Mouse (Mus musculus) heart, embryonic 16.5 days (tissue): Measurements from ENCODE around the gene H2-M10.2. TPM values are rescaled to one million over a fixed set of nuclear protein-coding genes. Genes with fewer than 3 reads are reported as not detected.
A peak's percentile ranks its signal among the peaks of the same experiment; 100 is the strongest.
"Not testable (repeated sequence)": the region's sequence is repeated elsewhere in the genome, so short reads cannot be mapped to it uniquely, and the experiment has no call there.

Source experiments
- ATAC-seq: fragments of 200-750 bp; cut with Nextera tagmentation; replicated peaks from 2 replicates; pipeline ENCODE4 v1.8.0; 2017; ENCODE audit warnings: moderate number of reproducible peaks; ENCODE audit not compliant: insufficient read depth, low FRiP score; ENCODE audit errors: extremely low read depth
- H3K27ac ChIP-seq: fragments of 300-500 bp; sonication (generic); 2 replicates; pipeline ENCODE4 v1.5.1; 2014; ENCODE audit warnings: mild to moderate bottlenecking, low read length, control low read depth, moderate library complexity
- H3K27me3 ChIP-seq: fragments of 300-500 bp; sonication (generic); 2 replicates; pipeline ENCODE4 v1.6.1; 2014; ENCODE audit warnings: low read length, mixed read lengths; ENCODE audit not compliant: control insufficient read depth, insufficient read depth
- H3K36me3 ChIP-seq: fragments of 300-500 bp; sonication (generic); 2 replicates; pipeline ENCODE4 v1.6.1; 2014; ENCODE audit not compliant: control insufficient read depth, insufficient read depth
- H3K4me1 ChIP-seq: fragments of 300-500 bp; sonication (generic); 2 replicates; pipeline ENCODE4 v1.6.1; 2014; ENCODE audit warnings: low read length, mixed read lengths; ENCODE audit not compliant: control insufficient read depth, insufficient read depth
- H3K4me2 ChIP-seq: fragments of 300-500 bp; sonication (generic); 2 replicates; pipeline ENCODE4 v1.6.1; 2014; ENCODE audit warnings: low read depth, mild to moderate bottlenecking, control low read depth, low read length
- H3K4me3 ChIP-seq: fragments of 300-500 bp; sonication (generic); 2 replicates; pipeline ENCODE4 v1.5.1; 2014; ENCODE audit warnings: mild to moderate bottlenecking, control low read depth, low read length
- H3K9ac ChIP-seq: fragments of 300-500 bp; sonication (generic); 2 replicates; pipeline ENCODE4 v1.6.1; 2014; ENCODE audit warnings: low read length, control low read depth
- H3K9me3 ChIP-seq: fragments of 300-500 bp; sonication (generic); replicated peaks from 2 replicates; pipeline ENCODE4 v1.6.1; 2016; ENCODE audit warnings: low read length; ENCODE audit not compliant: control insufficient read depth
- WGBS: fragments of 180-500 bp; shearing (Covaris S2); extraction: QIAGEN DNeasy Blood & Tissue Kit; methylation state at CpG from one replicate; pipeline ENCODE4 v1.1.7; 2014; 5-methylcytosine and 5-hydroxymethylcytosine counted together
- polyA plus RNA-seq: library from polyadenylated mRNA; unstranded; fragments of >200 nt; fragmentation: Nextera tagmentation; extraction: Ambion mirVana; gene quantifications from 2 replicates; pipeline ENCODE4 v1.2.1, GENCODE M21; 2015

The H2-M10.2 gene
- not detected in 2 replicates for polyA plus RNA-seq

- H3K9me3 ChIP-seq: no peaks in the 10 kb centered on the region; the same call in none of the 2 replicates
- H3K36me3 ChIP-seq: peaks cover 7% of the 10 kb centered on the region; the same call in 1 of the 2 replicates
- H3K27me3 ChIP-seq: no peaks in the 10 kb centered on the region
- H3K4me2 ChIP-seq: no peak within 1 kb of the TSS
- ATAC-seq: no peak
- WGBS: 88% methylated on average over 2 of the region's 2 CpGs
- H3K9ac ChIP-seq: no peak within 1 kb of the TSS
- no peak within 1 kb of the TSS for H3K4me3 ChIP-seq
- H3K27ac ChIP-seq: no peak within 1 kb of the TSS
- no peaks in the 10 kb centered on the region for H3K4me1 ChIP-seq
Observed at GRCm38 (mm10) chr17:36286390-36286789, at the start of gene H2-M10.2. TSS of gene H2-M10.2 (minus strand) at chr17:36286490.

- no peak for ATAC-seq
- no peaks in the 10 kb centered on the region for H3K27me3 ChIP-seq
- no peaks in the 10 kb centered on the region for H3K9me3 ChIP-seq
- no peak within 1 kb of the TSS for H3K27ac ChIP-seq
- H3K4me3 ChIP-seq: no peak within 1 kb of the TSS
- H3K9ac ChIP-seq: no peak within 1 kb of the TSS
- no peak within 1 kb of the TSS for H3K4me2 ChIP-seq
- no peaks in the 10 kb centered on the region for H3K36me3 ChIP-seq
- no peaks in the 10 kb centered on the region for H3K4me1 ChIP-seq
- 87% methylated on average over 4 of the region's 4 CpGs for WGBS
Observed at GRCm38 (mm10) chr17:36326055-36326454, 39.8 kb upstream of the H2-M10.2 start, which contains the start of gene H2-M10.1. TSS of gene H2-M10.1 (minus strand) at chr17:36326155.

GRCm38 (mm10) chr17:36315689-36316253, 29.5 kb upstream of the H2-M10.2 start:
- Histone ChIP-seq H3K4me2 (peak overlapping the region; percentile 96), H3K27ac (no peak overlapping the region), H3K9me3 (no peaks in the 10 kb centered on the region), H3K36me3 (no peaks in the 10 kb centered on the region), H3K4me3 (peak overlapping the region; percentile 66), H3K27me3 (peaks cover 2% of the 10 kb centered on the region; the same call in 1 of the 2 replicates), H3K9ac (peak overlapping the region; percentile 46; the same call in 1 of the 2 replicates), H3K4me1 (no peaks in the 10 kb centered on the region; the same call in 1 of the 2 replicates)
- ATAC-seq: no peak
- whole genome bisulfite sequencing: 39% methylated on average over 5 of the region's 5 CpGs

- peak; percentile 55; the same call in 1 of the 2 replicates for ATAC-seq
Observed at GRCm38 (mm10) chr17:36315041-36315688, 28.9 kb upstream of the H2-M10.2 start.

GRCm38 (mm10) chr17:36314511-36314910, 28.2 kb upstream of the H2-M10.2 start:
- no peak for ATAC-seq
- WGBS: 4% methylated on average over 9 of the region's 9 CpGs
- no peak overlapping the region for H3K9ac ChIP-seq

More at GRCm38 (mm10) chr17:36315041-36315688, 28.9 kb upstream of the H2-M10.2 start:
- no peaks in the 10 kb centered on the region; the same call in 1 of the 2 replicates for H3K4me1 ChIP-seq
- peak overlapping the region; percentile 46 for H3K9ac ChIP-seq
- H3K27ac ChIP-seq: no peak overlapping the region
- WGBS: 1% methylated on average over 19 of the region's 19 CpGs
- H3K27me3 ChIP-seq: peaks cover 2% of the 10 kb centered on the region; the same call in 1 of the 2 replicates
- H3K36me3 ChIP-seq: no peaks in the 10 kb centered on the region
- H3K9me3 ChIP-seq: no peaks in the 10 kb centered on the region
- peak overlapping the region; percentile 66 for H3K4me3 ChIP-seq
- peak overlapping the region; percentile 96 for H3K4me2 ChIP-seq

GRCm38 (mm10) chr17:36309293-36309692, 23.0 kb upstream of the H2-M10.2 start:
- WGBS: 36% methylated on average over 1 of the region's 1 CpGs
- Histone ChIP-seq H3K4me2 (no peak overlapping the region), H3K27ac (no peak overlapping the region), H3K9me3 (no peaks in the 10 kb centered on the region), H3K9ac (no peak overlapping the region), H3K27me3 (no peaks in the 10 kb centered on the region), H3K4me1 (no peaks in the 10 kb centered on the region), H3K4me3 (no peak overlapping the region), H3K36me3 (no peaks in the 10 kb centered on the region)
- no peak for ATAC-seq

More at GRCm38 (mm10) chr17:36314511-36314910, 28.2 kb upstream of the H2-M10.2 start:
- H3K27ac ChIP-seq: no peak overlapping the region
- H3K4me3 ChIP-seq: peak overlapping the region; percentile 66
- no peaks in the 10 kb centered on the region for H3K36me3 ChIP-seq
- H3K27me3 ChIP-seq: peaks cover 2% of the 10 kb centered on the region; the same call in 1 of the 2 replicates
- no peaks in the 10 kb centered on the region; the same call in 1 of the 2 replicates for H3K4me1 ChIP-seq
- H3K9me3 ChIP-seq: no peaks in the 10 kb centered on the region
- peak overlapping the region; percentile 96 for H3K4me2 ChIP-seq

- ATAC-seq, H3K4me3 ChIP-seq, H3K4me2 ChIP-seq, H3K9me3 ChIP-seq, H3K36me3 ChIP-seq, H3K4me1 ChIP-seq, H3K27ac ChIP-seq, H3K27me3 ChIP-seq, H3K9ac ChIP-seq: not testable (repeated sequence)
- 1% methylated on average over 3 of the region's 3 CpGs for whole genome bisulfite sequencing
Observed at GRCm38 (mm10) chr17:36308855-36309254, 22.6 kb upstream of the H2-M10.2 start.

GRCm38 (mm10) chr17:36281521-36282245, 4.6 kb downstream of the H2-M10.2 start:
- WGBS: 93% methylated on average over 4 of the region's 4 CpGs
- Histone ChIP-seq H3K9me3 (no peaks in the 10 kb centered on the region; the same call in none of the 2 replicates), H3K4me3 (no peak overlapping the region), H3K4me2 (no peak overlapping the region), H3K4me1 (no peaks in the 10 kb centered on the region), H3K9ac (no peak overlapping the region), H3K27ac (no peak overlapping the region), H3K27me3 (no peaks in the 10 kb centered on the region), H3K36me3 (peaks cover 23% of the 10 kb centered on the region)
- ATAC-seq: no peak
